Mouse (Mus musculus): ENCODE measurements around the gene Hfe. TPM values are rescaled to one million over a fixed set of nuclear protein-coding genes. Genes with fewer than 3 reads are reported as not detected.
A peak's percentile ranks its signal among the peaks of the same experiment; 100 is the strongest.
"Not testable (repeated sequence)": the region's sequence is repeated elsewhere in the genome, so short reads cannot be mapped to it uniquely, and the experiment has no call there.

The Hfe gene
- polyA plus RNA-seq, 1 experiment from 2014 or later: 5.1 TPM

DNA sequence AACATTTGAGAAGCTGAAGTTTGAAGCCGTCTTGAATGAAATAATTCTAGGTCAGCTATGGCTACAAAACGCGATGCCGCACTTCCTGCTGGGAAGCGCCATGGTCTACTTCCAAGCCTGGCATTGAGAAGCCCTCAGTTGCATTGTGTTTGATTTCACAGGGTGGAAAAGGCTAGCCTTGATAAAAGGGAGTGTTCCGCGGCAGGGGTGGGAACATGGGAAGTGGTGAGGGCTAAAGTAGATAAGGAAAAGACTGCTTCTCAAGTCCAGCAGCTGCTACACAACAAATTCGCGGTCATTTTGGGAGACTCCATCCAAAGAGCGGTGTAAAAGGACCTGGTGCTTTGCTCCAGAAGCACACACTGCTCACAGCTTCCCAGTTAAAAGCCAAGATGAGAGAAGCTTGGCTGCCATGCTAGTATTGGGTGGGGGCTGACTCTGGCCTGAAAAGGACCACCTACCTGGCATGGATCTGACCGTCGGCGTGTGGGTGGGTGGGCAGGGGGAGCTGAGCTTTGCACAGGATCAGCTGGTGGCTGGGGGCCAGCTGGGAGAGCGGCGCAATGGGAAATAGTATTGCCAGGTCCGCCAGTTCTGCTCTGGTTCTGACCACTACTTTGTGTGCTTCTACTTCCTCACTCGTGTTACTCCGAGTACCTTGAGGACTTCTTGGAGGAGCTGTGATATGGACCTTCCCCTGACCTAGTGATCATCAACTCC, 18.0 kb upstream of the Hfe start:
- Histone ChIP-seq H3K27ac (replicated peaks) (no peak overlapping the region), H3K4me2 (no peak overlapping the region), H3K9ac (no peak overlapping the region), H3K4me1 (replicated peaks) (no peaks in the 10 kb centered on the region), H3K9me3 (no peaks in the 10 kb centered on the region), H3K4me3 (no peak overlapping the region), H3K27me3 (no peaks in the 10 kb centered on the region), H3K36me3 (no peaks in the 10 kb centered on the region)
- no peak for ATAC-seq (ENCODE audit: low FRiP score, low read depth)
- WGBS: 84% methylated on average over 18 of the region's 18 CpGs

DNA sequence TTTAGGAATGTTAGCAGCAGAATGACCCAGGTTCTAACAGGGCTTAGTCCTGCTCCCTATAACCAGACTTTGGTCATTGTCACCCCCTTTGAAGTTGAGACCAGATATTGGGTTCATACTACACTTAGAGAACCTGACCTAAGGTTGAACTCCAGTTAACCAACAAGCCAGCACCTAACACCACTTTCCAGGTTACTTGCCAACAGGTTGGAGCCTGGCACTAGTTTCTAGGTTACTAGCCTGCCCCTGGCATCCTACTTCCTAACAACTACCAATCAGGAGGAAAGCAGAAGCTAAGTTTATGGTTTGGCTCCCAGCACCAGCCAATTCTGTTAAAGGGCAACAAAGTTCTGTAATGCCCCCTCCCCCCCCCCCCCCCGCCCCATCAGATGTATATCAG, 14.6 kb upstream of the Hfe start:
- no peak for ATAC-seq (ENCODE audit: low FRiP score, low read depth)
- H3K36me3 ChIP-seq: no peaks in the 10 kb centered on the region
- no peak overlapping the region for H3K9ac ChIP-seq
- no peak overlapping the region for H3K27ac ChIP-seq (replicated peaks)
- WGBS: 40% methylated on average over 1 of the region's 1 CpGs
- H3K4me3 ChIP-seq: no peak overlapping the region
- no peaks in the 10 kb centered on the region for H3K4me1 ChIP-seq (replicated peaks)
- no peaks in the 10 kb centered on the region for H3K9me3 ChIP-seq
- no peaks in the 10 kb centered on the region for H3K27me3 ChIP-seq
- no peak overlapping the region for H3K4me2 ChIP-seq

DNA sequence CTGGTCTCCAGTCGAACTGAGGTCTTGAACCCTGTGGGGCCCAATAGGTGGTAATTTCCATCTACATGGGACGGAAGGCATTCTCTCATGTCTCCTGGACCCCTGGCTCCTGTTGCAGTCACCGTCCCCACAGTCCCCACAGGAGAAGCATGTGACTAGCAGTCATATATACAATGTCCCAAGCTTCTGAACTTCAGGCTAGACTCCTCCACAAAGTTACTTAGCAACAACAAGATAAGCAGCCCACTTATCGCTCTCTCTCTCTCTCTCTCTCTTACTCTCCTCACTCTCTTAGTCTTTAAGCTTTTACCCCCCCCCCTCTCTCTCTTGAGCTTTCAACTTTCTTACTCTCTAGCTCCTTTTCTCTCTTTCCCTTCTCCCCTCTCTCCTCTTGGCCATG, 13.6 kb upstream of the Hfe start:
- H3K4me2 ChIP-seq: no peak overlapping the region
- WGBS: 83% methylated on average over 4 of the region's 4 CpGs
- no peaks in the 10 kb centered on the region for H3K36me3 ChIP-seq

GRCm38 (mm10) chr13:23717593-23718245, 7.1 kb upstream of the Hfe start:
- not testable (repeated sequence) for ATAC-seq (ENCODE audit: low FRiP score, low read depth); H3K4me2 ChIP-seq; H3K9ac ChIP-seq; H3K27ac ChIP-seq (replicated peaks); H3K4me1 ChIP-seq (replicated peaks); H3K4me3 ChIP-seq; H3K36me3 ChIP-seq; H3K9me3 ChIP-seq; H3K27me3 ChIP-seq
- 18% methylated on average over 2 of the region's 2 CpGs for WGBS

More for the DNA sequence above, 13.6 kb upstream of the Hfe start:
- Histone ChIP-seq H3K27ac (replicated peaks) (no peak overlapping the region), H3K27me3 (no peaks in the 10 kb centered on the region), H3K9me3 (no peaks in the 10 kb centered on the region), H3K4me3 (no peak overlapping the region), H3K4me1 (replicated peaks) (no peaks in the 10 kb centered on the region), H3K9ac (no peak overlapping the region)
- ATAC-seq (ENCODE audit: low FRiP score, low read depth): no peak

DNA sequence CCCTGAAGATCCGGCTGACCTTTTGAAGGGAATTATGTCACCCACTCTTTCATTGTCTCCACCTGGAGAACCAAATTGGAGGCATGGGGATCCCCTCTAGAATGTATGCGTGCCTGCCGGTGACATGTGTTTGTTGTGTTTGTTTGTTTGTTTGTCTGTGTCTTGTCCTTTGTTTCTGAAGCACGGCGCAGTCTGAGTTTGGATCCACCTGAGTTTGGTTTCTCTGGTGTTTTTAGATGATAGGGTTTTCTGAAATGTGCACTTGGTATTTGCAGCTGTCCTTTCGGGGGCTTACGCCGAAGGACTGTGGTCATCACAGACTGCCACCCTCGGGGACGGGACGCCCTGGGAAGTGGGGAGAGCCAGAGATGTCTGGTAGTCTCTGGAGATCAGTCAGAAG, 6.5 kb upstream of the Hfe start:
- Histone ChIP-seq H3K9ac (no peak overlapping the region), H3K27me3 (no peaks in the 10 kb centered on the region), H3K4me3 (no peak overlapping the region), H3K4me2 (no peak overlapping the region), H3K9me3 (no peaks in the 10 kb centered on the region), H3K27ac (replicated peaks) (no peak overlapping the region), H3K36me3 (no peaks in the 10 kb centered on the region), H3K4me1 (replicated peaks) (no peaks in the 10 kb centered on the region)
- ATAC-seq (ENCODE audit: low FRiP score, low read depth): no peak
- 57% methylated on average over 11 of the region's 11 CpGs for WGBS

GRCm38 (mm10) chr13:23716261-23717042, 5.8 kb upstream of the Hfe start:
- Histone ChIP-seq H3K36me3 (no peaks in the 10 kb centered on the region), H3K27ac (replicated peaks) (no peak overlapping the region), H3K4me2 (no peak overlapping the region), H3K9ac (no peak overlapping the region), H3K4me3 (no peak overlapping the region), H3K4me1 (replicated peaks) (no peaks in the 10 kb centered on the region), H3K9me3 (no peaks in the 10 kb centered on the region), H3K27me3 (no peaks in the 10 kb centered on the region)
- WGBS: 88% methylated on average over 5 of the region's 5 CpGs
- no peak for ATAC-seq (ENCODE audit: low FRiP score, low read depth)

DNA sequence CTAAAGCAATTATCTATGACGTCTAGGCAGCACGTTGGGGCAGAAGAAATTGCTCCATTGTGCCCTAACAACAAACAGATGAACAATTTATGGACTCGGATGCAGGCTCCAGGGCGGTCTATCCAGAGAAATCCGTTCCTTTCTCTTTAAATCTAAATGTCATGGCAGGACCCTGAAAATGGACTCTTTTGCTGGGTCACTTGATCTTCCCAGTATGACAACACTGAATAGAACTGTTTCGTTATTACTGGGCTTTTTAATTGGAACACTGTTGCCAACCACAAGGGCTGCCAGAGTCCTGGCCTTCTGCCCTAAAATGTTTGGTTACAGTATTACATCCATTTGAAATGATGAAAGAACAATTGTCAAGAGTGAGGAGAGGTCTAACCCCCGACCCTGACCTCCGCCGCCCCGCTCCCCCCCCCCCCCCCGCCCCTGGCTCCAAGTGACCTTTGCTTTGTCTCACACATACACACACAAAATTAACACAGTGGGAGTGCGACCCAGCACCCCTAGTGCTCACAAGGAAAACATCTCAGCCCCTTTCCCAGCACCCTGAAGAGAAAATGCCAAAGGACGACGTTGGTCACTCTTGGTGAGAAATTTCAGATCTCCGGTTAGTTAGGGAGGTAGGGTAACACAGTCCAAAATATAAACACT, 810 bp downstream of the Hfe start:
- no peak for ATAC-seq (ENCODE audit: low FRiP score, low read depth)
- Histone ChIP-seq H3K4me3 (peak overlapping the region; percentile 28), H3K4me2 (peak overlapping the region; percentile 54), H3K9me3 (no peaks in the 10 kb centered on the region), H3K27me3 (no peaks in the 10 kb centered on the region), H3K4me1 (replicated peaks) (peaks cover 8% of the 10 kb centered on the region), H3K9ac (peak overlapping the region; percentile 21; the same call in 1 of the 2 replicates), H3K27ac (replicated peaks) (peak overlapping the region; percentile 0; the same call in 1 of the 2 replicates), H3K36me3 (no peaks in the 10 kb centered on the region)
- WGBS: 9% methylated on average over 15 of the region's 15 CpGs

DNA sequence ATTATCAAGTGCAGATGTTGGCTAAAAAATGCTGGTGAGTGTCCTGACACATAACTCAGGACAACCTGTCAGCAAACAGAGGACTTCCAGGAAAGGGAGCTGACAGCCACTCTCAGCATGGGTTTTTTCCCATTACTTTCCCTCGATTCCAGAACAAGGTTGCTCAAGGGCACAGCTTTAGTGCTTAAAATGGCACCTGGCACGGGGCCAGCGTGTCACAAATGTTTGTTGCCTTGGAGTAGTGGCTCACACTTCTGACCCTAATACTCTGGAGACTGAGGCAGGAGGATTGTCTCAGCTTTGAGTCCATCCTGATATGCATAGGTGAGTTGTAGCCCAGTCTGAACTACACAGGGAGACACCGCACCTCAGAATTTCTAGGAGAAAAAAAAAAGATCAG, 2.0 kb downstream of the Hfe start:
- Histone ChIP-seq H3K9me3 (no peaks in the 10 kb centered on the region), H3K27me3 (no peaks in the 10 kb centered on the region), H3K9ac (no peak overlapping the region), H3K36me3 (no peaks in the 10 kb centered on the region), H3K4me2 (no peak overlapping the region), H3K4me1 (replicated peaks) (peaks cover 8% of the 10 kb centered on the region), H3K27ac (replicated peaks) (no peak overlapping the region), H3K4me3 (no peak overlapping the region)
- WGBS: 81% methylated on average over 4 of the region's 4 CpGs
- ATAC-seq (ENCODE audit: low FRiP score, low read depth): no peak

- no peak overlapping the region for H3K9ac ChIP-seq
- no peak overlapping the region for H3K4me2 ChIP-seq
- no peak overlapping the region for H3K4me3 ChIP-seq
- H3K36me3 ChIP-seq: no peaks in the 10 kb centered on the region
- WGBS: 77% methylated on average over 4 of the region's 4 CpGs
- ATAC-seq (ENCODE audit: low FRiP score, low read depth): no peak
- H3K27ac ChIP-seq (replicated peaks): no peak overlapping the region
- peaks cover 8% of the 10 kb centered on the region for H3K4me1 ChIP-seq (replicated peaks)
- no peaks in the 10 kb centered on the region for H3K27me3 ChIP-seq
- H3K9me3 ChIP-seq: no peaks in the 10 kb centered on the region
Observed at GRCm38 (mm10) chr13:23708041-23708440, 2.6 kb downstream of the Hfe start.

GRCm38 (mm10) chr13:23706771-23707170, 3.9 kb downstream of the Hfe start:
- H3K9ac ChIP-seq: no peak overlapping the region
- no peak overlapping the region for H3K4me3 ChIP-seq
- H3K27me3 ChIP-seq: no peaks in the 10 kb centered on the region
- no peak for ATAC-seq (ENCODE audit: low FRiP score, low read depth)
- no peak overlapping the region for H3K4me2 ChIP-seq
- no peaks in the 10 kb centered on the region for H3K9me3 ChIP-seq
- peaks cover 8% of the 10 kb centered on the region for H3K4me1 ChIP-seq (replicated peaks)
- WGBS: 92% methylated on average over 12 of the region's 12 CpGs
- H3K27ac ChIP-seq (replicated peaks): no peak overlapping the region
- no peaks in the 10 kb centered on the region for H3K36me3 ChIP-seq

DNA sequence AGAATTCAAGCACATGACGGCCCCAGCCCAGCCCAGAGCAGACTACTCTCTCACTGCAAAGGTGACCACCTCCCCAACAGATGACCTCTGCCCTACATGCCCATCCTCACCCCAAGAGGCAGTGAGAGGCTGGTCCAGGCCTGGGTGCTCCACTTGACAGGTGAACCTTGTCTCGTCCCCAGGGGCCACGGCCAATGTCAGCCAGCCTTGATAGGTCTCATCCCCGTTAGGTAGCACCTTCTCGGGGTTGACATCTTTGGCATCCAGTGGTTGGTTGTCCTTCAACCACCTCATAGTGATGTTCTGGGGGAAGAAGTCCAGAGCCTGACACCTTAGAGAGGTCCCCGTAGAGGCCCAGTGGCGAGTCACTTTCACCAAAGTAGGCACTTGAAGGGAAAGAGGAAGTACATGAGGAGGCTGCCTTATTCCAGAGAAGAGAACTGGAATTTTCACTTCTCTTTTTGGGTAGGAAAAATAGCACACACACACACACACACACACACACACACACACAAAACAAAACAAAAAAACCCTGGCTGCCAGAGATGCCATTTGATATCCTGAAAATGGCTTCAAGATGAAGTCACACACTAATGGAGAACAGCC, 4.8 kb downstream of the Hfe start:
- WGBS: 96% methylated on average over 7 of the region's 7 CpGs
- Histone ChIP-seq H3K9ac (no peak overlapping the region), H3K36me3 (no peaks in the 10 kb centered on the region)

More for the DNA sequence above, 4.8 kb downstream of the Hfe start:
- Histone ChIP-seq H3K4me3 (no peak overlapping the region), H3K4me1 (replicated peaks) (peaks cover 8% of the 10 kb centered on the region), H3K9me3 (no peaks in the 10 kb centered on the region), H3K27ac (replicated peaks) (no peak overlapping the region), H3K27me3 (no peaks in the 10 kb centered on the region), H3K4me2 (no peak overlapping the region)
- no peak for ATAC-seq (ENCODE audit: low FRiP score, low read depth)
